Mouse (Mus musculus): Measurements from ENCODE around the gene Lrrc8d. TPM values are rescaled to one million over a fixed set of nuclear protein-coding genes. Genes with fewer than 3 reads are reported as not detected.
A peak's percentile ranks its signal among the peaks of the same experiment; 100 is the strongest.
"Not testable (repeated sequence)": the region's sequence is repeated elsewhere in the genome, so short reads cannot be mapped to it uniquely, and the experiment has no call there.

Gene Lrrc8d
- polyA plus RNA-seq, 1 experiment = 34.4 TPM

- DNase-seq = no peak
- H3K4me1 ChIP-seq (ENCODE audit: control insufficient read depth, insufficient read depth, low read length) = no peaks in the 10 kb centered on the region
- H3K36me3 ChIP-seq (ENCODE audit: control insufficient read depth, insufficient read depth, low read length) = no peaks in the 10 kb centered on the region
- no peak overlapping the region for H3K27ac ChIP-seq (ENCODE audit: insufficient read depth, low read depth, low read length)
- H3K4me3 ChIP-seq (ENCODE audit: insufficient read depth, low read depth, low read length) = no peak overlapping the region
- no peaks in the 10 kb centered on the region for H3K27me3 ChIP-seq (replicated peaks; ENCODE audit: control insufficient read depth, insufficient read depth, low read length)
- TF ChIP-seq POLR2A (IDR thresholded peaks at IDR 0.05; ENCODE audit: low read depth, low read length) (no peak), CTCF (conservative IDR thresholded peaks at IDR 0.05; ENCODE audit: insufficient read depth, insufficient read length, low read depth, low read length) (no peak)
- 85% methylated on average over 8 of the region's 8 CpGs for WGBS
Observed at GRCm38 (mm10) chr5:105678243-105678642, 21.5 kb upstream of the Lrrc8d start.

- DNase-seq = no peak
- H3K27ac ChIP-seq (ENCODE audit: insufficient read depth, low read depth, low read length) = no peak overlapping the region
- WGBS = 79% methylated on average over 4 of the region's 4 CpGs
- TF ChIP-seq CTCF (conservative IDR thresholded peaks at IDR 0.05; ENCODE audit: insufficient read depth, insufficient read length, low read depth, low read length) (no peak), POLR2A (IDR thresholded peaks at IDR 0.05; ENCODE audit: low read depth, low read length) (no peak)
- H3K36me3 ChIP-seq (ENCODE audit: control insufficient read depth, insufficient read depth, low read length) = no peaks in the 10 kb centered on the region
- H3K4me1 ChIP-seq (ENCODE audit: control insufficient read depth, insufficient read depth, low read length) = no peaks in the 10 kb centered on the region
- H3K4me3 ChIP-seq (ENCODE audit: insufficient read depth, low read depth, low read length) = no peak overlapping the region
- H3K27me3 ChIP-seq (replicated peaks; ENCODE audit: control insufficient read depth, insufficient read depth, low read length) = no peaks in the 10 kb centered on the region
Observed at GRCm38 (mm10) chr5:105679261-105679660, 20.5 kb upstream of the Lrrc8d start.

- Histone ChIP-seq H3K27me3 (replicated peaks; ENCODE audit: control insufficient read depth, insufficient read depth, low read length) (no peaks in the 10 kb centered on the region), H3K4me3 (ENCODE audit: insufficient read depth, low read depth, low read length) (no peak overlapping the region), H3K36me3 (ENCODE audit: control insufficient read depth, insufficient read depth, low read length) (no peaks in the 10 kb centered on the region), H3K4me1 (ENCODE audit: control insufficient read depth, insufficient read depth, low read length) (no peaks in the 10 kb centered on the region), H3K27ac (ENCODE audit: insufficient read depth, low read depth, low read length) (no peak overlapping the region)
- peak; percentile 19 for DNase-seq
- 65% methylated on average over 9 of the region's 9 CpGs for WGBS
- TF ChIP-seq CTCF (conservative IDR thresholded peaks at IDR 0.05; ENCODE audit: insufficient read depth, insufficient read length, low read depth, low read length) (no peak), POLR2A (IDR thresholded peaks at IDR 0.05; ENCODE audit: low read depth, low read length) (no peak)
Observed at GRCm38 (mm10) chr5:105679921-105680843, 19.6 kb upstream of the Lrrc8d start.

GRCm38 (mm10) chr5:105682143-105682611, 17.6 kb upstream of the Lrrc8d start:
- no peak for DNase-seq

GRCm38 (mm10) chr5:105683912-105684350, 15.8 kb upstream of the Lrrc8d start:
- peak; percentile 12 for DNase-seq
- Histone ChIP-seq H3K4me3 (ENCODE audit: insufficient read depth, low read depth, low read length) (no peak overlapping the region), H3K4me1 (ENCODE audit: control insufficient read depth, insufficient read depth, low read length) (no peaks in the 10 kb centered on the region), H3K27me3 (replicated peaks; ENCODE audit: control insufficient read depth, insufficient read depth, low read length) (no peaks in the 10 kb centered on the region), H3K27ac (ENCODE audit: insufficient read depth, low read depth, low read length) (no peak overlapping the region), H3K36me3 (ENCODE audit: control insufficient read depth, insufficient read depth, low read length) (no peaks in the 10 kb centered on the region)
- 74% methylated on average over 4 of the region's 4 CpGs for WGBS
- no peak for TF ChIP-seq POLR2A (IDR thresholded peaks at IDR 0.05; ENCODE audit: low read depth, low read length)
- no peak for TF ChIP-seq CTCF (conservative IDR thresholded peaks at IDR 0.05; ENCODE audit: insufficient read depth, insufficient read length, low read depth, low read length)

More at GRCm38 (mm10) chr5:105682143-105682611, 17.6 kb upstream of the Lrrc8d start:
- WGBS = 91% methylated on average over 9 of the region's 9 CpGs
- Histone ChIP-seq H3K27me3 (replicated peaks; ENCODE audit: control insufficient read depth, insufficient read depth, low read length) (no peaks in the 10 kb centered on the region), H3K4me3 (ENCODE audit: insufficient read depth, low read depth, low read length) (no peak overlapping the region), H3K27ac (ENCODE audit: insufficient read depth, low read depth, low read length) (no peak overlapping the region), H3K4me1 (ENCODE audit: control insufficient read depth, insufficient read depth, low read length) (no peaks in the 10 kb centered on the region), H3K36me3 (ENCODE audit: control insufficient read depth, insufficient read depth, low read length) (no peaks in the 10 kb centered on the region)
- TF ChIP-seq CTCF (conservative IDR thresholded peaks at IDR 0.05; ENCODE audit: insufficient read depth, insufficient read length, low read depth, low read length) (no peak), POLR2A (IDR thresholded peaks at IDR 0.05; ENCODE audit: low read depth, low read length) (no peak)

GRCm38 (mm10) chr5:105684861-105685600, 14.7 kb upstream of the Lrrc8d start:
- H3K36me3 ChIP-seq (ENCODE audit: control insufficient read depth, insufficient read depth, low read length) = no peaks in the 10 kb centered on the region
- 17% methylated on average over 14 of the region's 14 CpGs for WGBS
- peak; percentile 85 for DNase-seq

GRCm38 (mm10) chr5:105685780-105686305, 13.9 kb upstream of the Lrrc8d start:
- H3K27ac ChIP-seq (ENCODE audit: insufficient read depth, low read depth, low read length); H3K4me1 ChIP-seq (ENCODE audit: control insufficient read depth, insufficient read depth, low read length); DNase-seq; H3K4me3 ChIP-seq (ENCODE audit: insufficient read depth, low read depth, low read length); H3K36me3 ChIP-seq (ENCODE audit: control insufficient read depth, insufficient read depth, low read length); H3K27me3 ChIP-seq (replicated peaks; ENCODE audit: control insufficient read depth, insufficient read depth, low read length): not testable (repeated sequence)
- WGBS = 68% methylated on average over 7 of the region's 7 CpGs

More at GRCm38 (mm10) chr5:105684861-105685600, 14.7 kb upstream of the Lrrc8d start:
- H3K27me3 ChIP-seq (replicated peaks; ENCODE audit: control insufficient read depth, insufficient read depth, low read length) = no peaks in the 10 kb centered on the region
- no peak overlapping the region for H3K27ac ChIP-seq (ENCODE audit: insufficient read depth, low read depth, low read length)
- TF ChIP-seq POLR2A (IDR thresholded peaks at IDR 0.05; ENCODE audit: low read depth, low read length) (no peak), CTCF (conservative IDR thresholded peaks at IDR 0.05; ENCODE audit: insufficient read depth, insufficient read length, low read depth, low read length) (peak; percentile 92)
- H3K4me1 ChIP-seq (ENCODE audit: control insufficient read depth, insufficient read depth, low read length) = no peaks in the 10 kb centered on the region
- no peak overlapping the region for H3K4me3 ChIP-seq (ENCODE audit: insufficient read depth, low read depth, low read length)
